ENCODE assay signal across 9 mouse cellular contexts in genomic region chr7:80729662-80730061, GRCm38 (mm10). TPM values are rescaled to one million over a fixed set of nuclear protein-coding genes. Genes with fewer than 3 reads are reported as not detected.
DNase-seq lines count a peak whose midpoint lies in the region; ATAC-seq and TF ChIP-seq lines count a peak whose summit lies in the region.
"Had no signal": no experiment of that assay in that cellular context is flagged by ENCODE, and none has a peak within 500 bp of the region (broad histone marks: within the 10 kb centered on the region; RNA-seq: fewer than 3 reads in every experiment).

No protein-coding gene starts in this region.

- H3K36me3 ChIP-seq in intestine, postnatal 0 days (ENCODE audit: control insufficient read depth, insufficient read depth): peaks cover 89% of the 10 kb centered on the region
- peaks cover 26% of the 10 kb centered on the region for H3K36me3 ChIP-seq in limb, embryonic 10.5 days
- H3K36me3 ChIP-seq in myocyte (ENCODE audit: control insufficient read depth, insufficient read depth): peaks cover 67% of the 10 kb centered on the region
- peaks cover 58% of the 10 kb centered on the region for H3K36me3 ChIP-seq in stomach, embryonic 14.5 days (ENCODE audit: control insufficient read depth, insufficient read depth, low read length)

- H3K4me2 ChIP-seq in intestine, postnatal 0 days (replicated peaks; ENCODE audit: low read depth): no peak overlapping the region
- H3K4me2 ChIP-seq in myocyte (ENCODE audit: low read depth): no peak overlapping the region
- no peak overlapping the region for H3K4me2 ChIP-seq in stomach, embryonic 14.5 days (replicated peaks; ENCODE audit: low read depth, low read length)
- H3K4me2 ChIP-seq: embryonic facial prominence, embryonic 15.5 days had no signal

- no peak overlapping the region for H3ac ChIP-seq in myocyte (ENCODE audit: control insufficient read depth, insufficient read length)

- peak; percentile 54 for DNase-seq in ovary, postnatal 10 days (ENCODE audit: low spot score)
- DNase-seq in ovary, adult 18-20 months (ENCODE audit: low spot score): no peak
- DNase-seq in cerebellum, adult 9-10 months: peak; percentile 68
- peak; percentile 78 to 83 for DNase-seq in frontal cortex, postnatal 36 days (ENCODE audit: low spot score in 2 of 2)
- DNase-seq in limb, embryonic 10.5 days (ENCODE audit: low spot score): peak; percentile 85

- peak; percentile 94 for TF ChIP-seq CTCF in intestine, postnatal 0 days (IDR thresholded peaks at IDR 0.05; ENCODE audit: low read depth)

- no peak overlapping the region for H3K4me3 ChIP-seq in intestine, postnatal 0 days (ENCODE audit: low read depth, low read length)
- no peak overlapping the region for H3K4me3 ChIP-seq in limb, embryonic 10.5 days
- no peak overlapping the region for H3K4me3 ChIP-seq in myocyte
- no peak overlapping the region for H3K4me3 ChIP-seq in stomach, embryonic 14.5 days (ENCODE audit: low read depth, low read length)
- H3K4me3 ChIP-seq: embryonic facial prominence, embryonic 15.5 days had no signal

- 21% methylated on average over 8 of the region's 8 CpGs for WGBS in intestine, postnatal 0 days
- 37% methylated on average over 8 of the region's 8 CpGs for WGBS in limb, embryonic 10.5 days
- 23% methylated on average over 8 of the region's 8 CpGs for WGBS in stomach, embryonic 14.5 days

- ATAC-seq in intestine, postnatal 0 days: 0 out of 2 replicates have a peak, but pooled peaks have one; percentile 32
- peak; percentile 46; the same call in 1 of the 2 replicates for ATAC-seq in stomach, embryonic 14.5 days (ENCODE audit: insufficient number of reproducible peaks, insufficient read depth, low FRiP score, low read depth)

- H3K4me1 ChIP-seq in intestine, postnatal 0 days (replicated peaks; ENCODE audit: control insufficient read depth, insufficient read depth, low read length): no peaks in the 10 kb centered on the region
- peaks cover 8% of the 10 kb centered on the region; the same call in 1 of the 2 replicates for H3K4me1 ChIP-seq in limb, embryonic 10.5 days
- no peaks in the 10 kb centered on the region for H3K4me1 ChIP-seq in stomach, embryonic 14.5 days (ENCODE audit: control insufficient read depth, insufficient read depth, low read length)
- H3K4me1 ChIP-seq: embryonic facial prominence, embryonic 15.5 days had no signal

- H3K79me2 ChIP-seq in myocyte (ENCODE audit: control insufficient read depth, insufficient read depth): no peaks in the 10 kb centered on the region

- no peaks in the 10 kb centered on the region for H3K27me3 ChIP-seq in intestine, postnatal 0 days (replicated peaks; ENCODE audit: control insufficient read depth, insufficient read depth, low read length)
- H3K27me3 ChIP-seq in limb, embryonic 10.5 days (ENCODE audit: low read depth, poor library complexity, severe bottlenecking): no peaks in the 10 kb centered on the region
- H3K27me3 ChIP-seq in myocyte (ENCODE audit: control insufficient read depth, insufficient read depth, insufficient read length): no peaks in the 10 kb centered on the region
- H3K27me3 ChIP-seq in stomach, embryonic 14.5 days (ENCODE audit: control insufficient read depth, insufficient read depth, low read length): no peaks in the 10 kb centered on the region
- H3K27me3 ChIP-seq: embryonic facial prominence, embryonic 15.5 days had no signal

- TF ChIP-seq POLR2A in myocyte (IDR thresholded peaks at IDR 0.05; ENCODE audit: insufficient read length, low read depth): no peak

- H3K9me3 ChIP-seq in intestine, postnatal 0 days (ENCODE audit: control insufficient read depth): no peaks in the 10 kb centered on the region
- H3K9me3 ChIP-seq in limb, embryonic 10.5 days (replicated peaks): no peaks in the 10 kb centered on the region
- H3K9me3 ChIP-seq in stomach, embryonic 14.5 days (ENCODE audit: control insufficient read depth, low read depth, low read length): no peaks in the 10 kb centered on the region
- H3K9me3 ChIP-seq: embryonic facial prominence, embryonic 15.5 days had no signal

- H3K9ac ChIP-seq in intestine, postnatal 0 days (ENCODE audit: low read depth, low read length): no peak overlapping the region
- no peak overlapping the region for H3K9ac ChIP-seq in stomach, embryonic 14.5 days (replicated peaks; ENCODE audit: low read depth, low read length)
- H3K9ac ChIP-seq: embryonic facial prominence, embryonic 15.5 days had no signal

- H3K27ac ChIP-seq in intestine, postnatal 0 days (ENCODE audit: low read depth, low read length): no peak overlapping the region
- no peak overlapping the region for H3K27ac ChIP-seq in limb, embryonic 10.5 days
- H3K27ac ChIP-seq in stomach, embryonic 14.5 days (ENCODE audit: low read length): no peak overlapping the region
- H3K27ac ChIP-seq: embryonic facial prominence, embryonic 15.5 days had no signal

TF ChIP-seq in myocyte, 11 proteins besides CTCF, POLR2A, EP300 and RAD21:
- TF ChIP-seq POLR2AphosphoS2 (IDR thresholded peaks at IDR 0.05; ENCODE audit: insufficient read length, low read depth) (peak; percentile 26), MYOG (IDR thresholded peaks at IDR 0.05; ENCODE audit: control insufficient read depth in 1 of 3, insufficient read depth in 1 of 3, insufficient read length in 2 of 3, low read depth in 2 of 3) (no peak)
TF ChIP-seq in myocyte: peak in this region for 1.

RNA-seq across cellular contexts. Expression of gene Crtc3, which starts 41.0 kb away (rescaled TPM):
- polyA plus RNA-seq in intestine, postnatal 0 days (2015; fragmentation: Nextera tagmentation; extraction: Ambion mirVana): 11.5 and 13.8 TPM in 2 replicates
- polyA plus RNA-seq in limb, embryonic 10.5 days (2016; fragmentation: Nextera tagmentation; extraction: Ambion mirVana): 13.4 and 16.0 TPM in 2 replicates
- 6.4 TPM for polyA plus RNA-seq in myocyte (2012; fragmentation: generic; extraction: Trizol)
- 27.6 and 29.3 TPM in 2 replicates for polyA plus RNA-seq in stomach, embryonic 14.5 days (2014; fragmentation: Nextera tagmentation; extraction: Ambion mirVana)
